In the genomic region with DNA sequence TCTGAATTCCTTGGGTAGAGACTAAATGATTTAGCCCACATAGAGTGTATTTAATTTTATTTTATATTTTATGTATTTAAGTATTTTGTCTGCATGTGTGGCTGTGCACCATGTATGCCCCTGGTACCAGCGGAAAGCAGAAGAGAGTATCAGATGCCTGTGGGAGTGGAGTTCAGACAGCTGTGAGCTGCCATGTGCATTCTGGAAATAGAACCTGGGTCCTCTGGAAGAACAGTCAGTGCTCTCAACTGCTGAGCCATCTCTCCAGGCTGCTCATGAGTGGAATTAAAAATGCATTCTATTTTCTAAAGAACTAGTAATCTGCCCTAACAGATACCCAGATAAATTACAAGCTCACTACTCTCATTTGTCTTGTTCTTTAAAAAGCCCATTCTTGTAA, we compare ENCODE assay signal across 28 mouse cellular contexts.
DNase-seq lines count a peak whose midpoint lies in the region; ATAC-seq lines count a peak whose summit lies in the region.
"Had no signal": no experiment of that assay in that cellular context is flagged by ENCODE, and none has a peak within 500 bp of the region (broad histone marks: within the 10 kb centered on the region; RNA-seq: fewer than 3 reads in every experiment).

No protein-coding gene starts in this region.

- no peaks in the 10 kb centered on the region for H3K36me3 ChIP-seq in midbrain, embryonic 11.5 days (ENCODE audit: control insufficient read depth, insufficient read depth, low read length)
- no peaks in the 10 kb centered on the region for H3K36me3 ChIP-seq in midbrain, embryonic 13.5 days
- H3K36me3 ChIP-seq: embryonic facial prominence, embryonic 10.5 days; forebrain, embryonic 12.5 days; forebrain, embryonic 15.5 days; G1E; heart, embryonic 13.5 days; hindbrain, embryonic 12.5 days; hindbrain, embryonic 15.5 days had no signal

- no peaks in the 10 kb centered on the region for H3K4me1 ChIP-seq in midbrain, embryonic 11.5 days (ENCODE audit: control insufficient read depth, insufficient read depth, low read length)
- no peaks in the 10 kb centered on the region for H3K4me1 ChIP-seq in midbrain, embryonic 13.5 days (replicated peaks)
- H3K4me1 ChIP-seq: hindbrain, embryonic 12.5 days; hindbrain, embryonic 15.5 days had no signal

- no peak overlapping the region for H3K4me3 ChIP-seq in midbrain, embryonic 11.5 days (ENCODE audit: low read depth, low read length)
- no peak overlapping the region for H3K4me3 ChIP-seq in midbrain, embryonic 13.5 days (replicated peaks)
- H3K4me3 ChIP-seq: embryonic facial prominence, embryonic 10.5 days; embryonic facial prominence, embryonic 13.5 days; erythroblast, embryonic 14.5 days; forebrain, embryonic 12.5 days; forebrain, embryonic 15.5 days; heart, embryonic 13.5 days; hindbrain, embryonic 12.5 days; hindbrain, embryonic 15.5 days had no signal

- peak; percentile 15 to 36 for DNase-seq in frontal cortex, adult 2 months (ENCODE audit: extremely low spot score in 1 of 2, low spot score in 1 of 2)
- no peak for DNase-seq in frontal cortex, postnatal 25 days (ENCODE audit: low spot score in 2 of 2)
- peak; percentile 58 for DNase-seq in layer of hippocampus, adult 9-11 months
- DNase-seq in layer of hippocampus, postnatal 10 days (ENCODE audit: low spot score in 2 of 2) = no peak
- DNase-seq in midbrain, embryonic 11.5 days (ENCODE audit: low spot score, missing footprints) = peak; percentile 23
- peak; percentile 47 for DNase-seq in telencephalon, adult 2 months (ENCODE audit: low read depth, low spot score)
- DNase-seq: adrenal gland, postnatal 10 days; adrenal gland, postnatal 36 days; B cell, adult 2 months; cerebellum, adult 11 months; cerebellum, adult 2 months; cerebellum, adult 9-11 months; cerebellum, postnatal 25 days; gastrocnemius, postnatal 25 days; heart, adult 18-20 months; heart, postnatal 14 days had no signal

- no peaks in the 10 kb centered on the region for H3K27me3 ChIP-seq in midbrain, embryonic 11.5 days (ENCODE audit: control insufficient read depth, insufficient read depth, low read length)
- no peaks in the 10 kb centered on the region for H3K27me3 ChIP-seq in midbrain, embryonic 13.5 days
- H3K27me3 ChIP-seq: CH12.LX; embryonic facial prominence, embryonic 13.5 days; forebrain, embryonic 12.5 days; forebrain, embryonic 15.5 days; heart, embryonic 13.5 days; hindbrain, embryonic 12.5 days; hindbrain, embryonic 15.5 days; Patski had no signal

- H3K9me3 ChIP-seq in midbrain, embryonic 11.5 days (ENCODE audit: control insufficient read depth, low read length) = no peaks in the 10 kb centered on the region
- no peaks in the 10 kb centered on the region for H3K9me3 ChIP-seq in midbrain, embryonic 13.5 days
- H3K9me3 ChIP-seq: embryonic facial prominence, embryonic 10.5 days; embryonic facial prominence, embryonic 13.5 days; forebrain, embryonic 12.5 days; forebrain, embryonic 15.5 days; G1E; heart, embryonic 13.5 days; hindbrain, embryonic 12.5 days; hindbrain, embryonic 15.5 days had no signal

- 97% methylated on average over 1 of the region's 1 CpGs for WGBS in midbrain, embryonic 11.5 days
- WGBS in midbrain, embryonic 13.5 days = 100% methylated on average over 1 of the region's 1 CpGs

- no peak overlapping the region for H3K4me2 ChIP-seq in midbrain, embryonic 11.5 days
- H3K4me2 ChIP-seq in midbrain, embryonic 13.5 days (replicated peaks) = no peak overlapping the region
- H3K4me2 ChIP-seq: embryonic facial prominence, embryonic 13.5 days; forebrain, embryonic 12.5 days; forebrain, embryonic 15.5 days; heart, embryonic 13.5 days; hindbrain, embryonic 12.5 days; hindbrain, embryonic 15.5 days had no signal

- no peak overlapping the region for H3K9ac ChIP-seq in midbrain, embryonic 11.5 days (ENCODE audit: low read length)
- H3K9ac ChIP-seq in midbrain, embryonic 13.5 days (replicated peaks) = no peak overlapping the region
- H3K9ac ChIP-seq: embryonic facial prominence, embryonic 13.5 days; forebrain, embryonic 12.5 days; forebrain, embryonic 15.5 days; heart, embryonic 13.5 days; hindbrain, embryonic 12.5 days; hindbrain, embryonic 15.5 days had no signal

- no peak for ATAC-seq in midbrain, embryonic 11.5 days (ENCODE audit: low FRiP score)
- ATAC-seq in midbrain, embryonic 13.5 days = no peak
- ATAC-seq: forebrain, embryonic 15.5 days; Patski had no signal

- H3K27ac ChIP-seq in midbrain, embryonic 11.5 days (ENCODE audit: low read depth, low read length) = no peak overlapping the region
- no peak overlapping the region for H3K27ac ChIP-seq in midbrain, embryonic 13.5 days
- H3K27ac ChIP-seq: embryonic facial prominence, embryonic 10.5 days; embryonic facial prominence, embryonic 13.5 days; forebrain, embryonic 12.5 days; forebrain, embryonic 15.5 days; heart, embryonic 13.5 days; hindbrain, embryonic 12.5 days; hindbrain, embryonic 15.5 days had no signal

Comparison
In these comparisons a context has a peak if more than half of its experiments do, and no peak if none do; other contexts are left out.
1. DNase-seq: peak in frontal cortex, adult 2 months (2 of 2), layer of hippocampus, adult 9-11 months (single experiment), midbrain, embryonic 11.5 days (single experiment) and telencephalon, adult 2 months (single experiment); none in frontal cortex, postnatal 25 days (0 of 2) and layer of hippocampus, postnatal 10 days (0 of 2).